Comparison of ENCODE assay signal across 12 mouse cellular contexts in genomic region chr5:77359971-77360370, GRCm38 (mm10). TPM values are rescaled to one million over a fixed set of nuclear protein-coding genes. Genes with fewer than 3 reads are reported as not detected.
"Had no signal": no experiment of that assay in that cellular context is flagged by ENCODE, and none has a peak within 500 bp of the region (broad histone marks: within the 10 kb centered on the region; RNA-seq: fewer than 3 reads in every experiment).

No protein-coding gene starts in this region.

- H3K4me2 ChIP-seq: liver, embryonic 13.5 days; midbrain, embryonic 12.5 days; stomach, embryonic 15.5 days had no signal

- ATAC-seq: intestine, postnatal 0 days; liver, postnatal 0 days had no signal

- H3K36me3 ChIP-seq: limb, embryonic 10.5 days; liver, embryonic 13.5 days; midbrain, embryonic 12.5 days; stomach, embryonic 15.5 days had no signal

- H3K9me3 ChIP-seq: limb, embryonic 10.5 days; liver, embryonic 13.5 days; midbrain, embryonic 12.5 days; stomach, embryonic 15.5 days had no signal

- H3K9ac ChIP-seq: liver, embryonic 13.5 days; liver, postnatal 0 days; midbrain, embryonic 12.5 days; stomach, embryonic 15.5 days had no signal

- DNase-seq: kidney, postnatal 4 days; liver, embryonic 13.5 days; liver, postnatal 0 days; right cerebral cortex, postnatal 14 days; thymus, adult 2 months; thymus, postnatal 25 days had no signal

- H3K27ac ChIP-seq: layer of hippocampus, adult 2 months; limb, embryonic 10.5 days; liver, embryonic 13.5 days; midbrain, embryonic 12.5 days; stomach, embryonic 15.5 days had no signal

- H3K27me3 ChIP-seq: liver, embryonic 13.5 days; stomach, embryonic 15.5 days had no signal

- H3K4me3 ChIP-seq: layer of hippocampus, adult 2 months; limb, embryonic 10.5 days; liver, embryonic 13.5 days; midbrain, embryonic 12.5 days; stomach, embryonic 15.5 days had no signal

RNA-seq across cellular contexts. Expression of gene Igfbp7, which starts 47.9 kb away (rescaled TPM):
- total RNA-seq: megakaryocyte-erythroid progenitor cell, adult 5-6 weeks had no signal
